Mouse (Mus musculus) heart, embryonic 13.5 days (tissue): ENCODE data around the gene Gm12216. TPM values are rescaled to one million over a fixed set of nuclear protein-coding genes. Genes with fewer than 3 reads are reported as not detected.

Experiments
- ATAC-seq: fragments of 200-750 bp; cut with Nextera tagmentation; 2 replicates; pipeline ENCODE4 v1.8.0; 2017; ENCODE audit warnings: moderate TSS enrichment; ENCODE audit not compliant: insufficient number of reproducible peaks, low FRiP score, low TSS enrichment; ENCODE audit errors: extremely low read depth
- H3K27ac ChIP-seq: fragments of 300-500 bp; sonication (generic); replicated peaks from 2 replicates; pipeline ENCODE4 v1.5.1; 2015; ENCODE audit warnings: moderate library complexity, mild to moderate bottlenecking, inconsistent platforms
- H3K27me3 ChIP-seq: fragments of 300-500 bp; sonication (generic); replicated peaks from 2 replicates; pipeline ENCODE4 v1.6.1; 2015; ENCODE audit warnings: mild to moderate bottlenecking, inconsistent platforms
- H3K36me3 ChIP-seq: fragments of 300-500 bp; sonication (generic); 2 replicates; pipeline ENCODE4 v1.6.1; 2015; ENCODE audit warnings: mild to moderate bottlenecking, inconsistent platforms
- H3K4me1 ChIP-seq: fragments of 300-500 bp; sonication (generic); 2 replicates; pipeline ENCODE4 v1.6.1; 2015; ENCODE audit warnings: inconsistent platforms
- H3K4me2 ChIP-seq: fragments of 300-500 bp; sonication (generic); 2 replicates; pipeline ENCODE4 v1.6.1; 2015; ENCODE audit warnings: inconsistent platforms, mild to moderate bottlenecking, moderate library complexity
- H3K4me3 ChIP-seq: fragments of 300-500 bp; sonication (generic); 2 replicates; pipeline ENCODE4 v1.5.1; 2015; ENCODE audit warnings: moderate library complexity, mild to moderate bottlenecking, inconsistent platforms
- H3K9ac ChIP-seq: fragments of 300-500 bp; sonication (generic); 2 replicates; pipeline ENCODE4 v1.6.1; 2015; ENCODE audit warnings: inconsistent platforms, mild to moderate bottlenecking, moderate library complexity
- H3K9me3 ChIP-seq: fragments of 300-500 bp; sonication (generic); 2 replicates; pipeline ENCODE4 v1.6.1; 2016; ENCODE audit warnings: inconsistent platforms
- WGBS: fragments of 180-500 bp; shearing (Covaris S2); methylation state at CpG from one replicate; pipeline ENCODE4 v1.1.7; 2015; ENCODE audit warnings: mixed read lengths; 5-methylcytosine and 5-hydroxymethylcytosine counted together
- polyA plus RNA-seq: library from polyadenylated mRNA; unstranded; fragments of >200 nt; fragmentation: Nextera tagmentation; extraction: Ambion mirVana; gene quantifications from 2 replicates; pipeline ENCODE4 v1.2.1, GENCODE M21; 2015

Gene Gm12216
- polyA plus RNA-seq, 1 experiment from 2014 or later = 0.25 TPM

DNA sequence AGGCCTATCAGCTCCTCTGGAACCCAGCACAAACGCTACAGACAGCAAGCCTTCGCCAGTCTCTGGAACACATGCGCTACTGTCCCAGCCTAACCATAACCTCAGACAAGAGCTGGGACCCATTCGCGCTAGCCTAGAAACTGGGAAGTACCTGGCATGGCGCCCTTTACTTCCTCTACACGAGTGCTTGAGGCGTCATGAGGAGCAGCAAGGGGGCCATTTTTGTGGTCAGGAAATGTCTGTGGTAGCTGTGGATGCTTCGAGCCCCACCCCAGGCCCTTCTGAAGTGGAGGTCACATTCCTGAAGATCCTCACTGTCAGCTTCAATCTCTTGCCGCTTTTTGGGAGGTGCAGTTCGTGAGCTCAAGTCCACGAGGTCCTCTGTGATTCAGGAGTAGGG, 56.0 kb downstream of the Gm12216 start:
- no peak for ATAC-seq

DNA sequence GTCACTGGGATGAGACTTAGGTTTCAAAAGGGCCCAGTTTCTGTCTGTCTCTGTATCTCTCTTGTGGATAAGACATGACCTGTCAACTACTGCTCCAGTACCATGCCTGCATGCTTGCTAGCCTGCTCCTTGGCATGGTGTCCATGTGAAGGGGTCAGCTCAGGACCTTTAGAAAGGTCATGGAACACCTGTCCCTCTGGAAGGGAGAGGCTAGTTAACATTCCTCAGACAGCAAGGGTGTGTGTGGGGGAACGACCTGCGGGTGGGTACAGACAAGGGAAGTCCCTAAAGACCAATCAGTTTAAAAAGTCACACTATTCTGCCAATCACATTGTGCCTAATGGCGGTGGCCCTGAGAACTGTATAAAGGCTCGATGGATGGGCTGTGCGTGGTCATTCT, 58.1 kb downstream of the Gm12216 start:
- H3K9me3 ChIP-seq = no peaks in the 10 kb centered on the region
- no peaks in the 10 kb centered on the region; the same call in 1 of the 2 replicates for H3K27me3 ChIP-seq
- H3K4me3 ChIP-seq = no peak overlapping the region
- no peak overlapping the region for H3K9ac ChIP-seq
- H3K4me1 ChIP-seq = peaks cover 18% of the 10 kb centered on the region
- no peak overlapping the region for H3K27ac ChIP-seq
- no peaks in the 10 kb centered on the region for H3K36me3 ChIP-seq
- H3K4me2 ChIP-seq = no peak overlapping the region
- no peak for ATAC-seq
- 84% methylated on average over 5 of the region's 5 CpGs for WGBS

More for the DNA sequence above, 56.0 kb downstream of the Gm12216 start:
- Histone ChIP-seq H3K4me3 (no peak overlapping the region), H3K4me1 (peaks cover 7% of the 10 kb centered on the region; the same call in 1 of the 2 replicates), H3K4me2 (no peak overlapping the region), H3K27ac (no peak overlapping the region), H3K36me3 (no peaks in the 10 kb centered on the region), H3K9ac (no peak overlapping the region), H3K9me3 (no peaks in the 10 kb centered on the region), H3K27me3 (no peaks in the 10 kb centered on the region; the same call in 1 of the 2 replicates)
- 56% methylated on average over 12 of the region's 12 CpGs for WGBS

DNA sequence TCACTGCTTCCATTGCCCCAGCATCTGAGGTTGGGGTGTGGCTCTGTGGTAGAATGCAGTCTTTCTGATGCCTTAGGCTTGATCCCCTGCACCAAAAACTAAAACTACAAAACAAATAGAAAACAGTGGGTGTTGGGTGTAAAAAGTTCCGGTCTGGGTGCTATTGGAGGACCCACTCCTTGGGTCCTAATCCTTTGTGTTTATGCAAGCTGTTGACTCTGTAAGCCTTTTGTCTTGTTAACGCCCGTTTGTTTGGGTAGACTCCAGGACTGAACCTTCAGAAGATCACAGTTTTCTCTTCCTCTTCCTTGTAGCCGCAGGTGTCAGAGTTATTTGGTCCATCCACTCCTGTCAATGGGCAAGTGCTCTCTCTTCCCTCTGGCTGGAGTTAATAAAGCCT, 59.0 kb downstream of the Gm12216 start:
- no peak for ATAC-seq
- no peak overlapping the region for H3K4me2 ChIP-seq
- 70% methylated on average over 4 of the region's 4 CpGs for WGBS

DNA sequence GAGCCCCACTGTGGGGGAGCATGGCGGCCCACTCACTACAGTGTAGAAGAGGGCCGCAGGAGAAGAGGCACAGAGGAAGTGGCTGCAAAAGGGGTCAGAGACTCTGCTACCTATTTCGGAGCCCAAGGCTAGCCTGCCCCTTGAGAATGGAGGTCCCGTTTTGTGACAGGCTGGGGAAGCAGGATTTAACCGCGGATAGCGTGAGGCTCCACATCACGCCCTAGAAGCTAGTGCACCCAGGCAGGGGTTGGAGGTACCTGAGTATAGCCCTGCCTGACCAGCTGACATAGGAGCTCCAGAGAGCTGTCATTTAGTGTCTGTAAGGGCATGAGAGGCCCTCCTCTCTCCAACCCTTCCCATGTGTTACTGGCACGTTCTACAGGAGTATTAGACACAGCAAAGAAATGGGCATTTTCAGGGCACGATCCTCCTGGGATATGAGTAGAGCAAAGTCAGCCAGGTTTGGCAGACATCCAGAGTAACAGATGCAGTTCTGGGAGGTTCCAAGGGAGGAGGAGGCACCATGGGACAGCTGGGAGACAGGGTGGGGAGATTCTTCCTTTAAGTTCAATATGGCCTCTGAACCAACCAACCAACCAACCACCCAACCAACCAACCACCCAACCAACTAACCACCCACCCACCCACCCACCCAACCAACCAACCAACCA, 60.9 kb downstream of the Gm12216 start:
- no peak overlapping the region for H3K9ac ChIP-seq
- H3K27ac ChIP-seq = no peak overlapping the region
- no peaks in the 10 kb centered on the region for H3K36me3 ChIP-seq
- no peaks in the 10 kb centered on the region; the same call in 1 of the 2 replicates for H3K27me3 ChIP-seq
- no peaks in the 10 kb centered on the region for H3K9me3 ChIP-seq
- no peak overlapping the region for H3K4me2 ChIP-seq
- no peak overlapping the region for H3K4me3 ChIP-seq
- no peak for ATAC-seq
- 86% methylated on average over 10 of the region's 10 CpGs for WGBS
- peaks cover 37% of the 10 kb centered on the region for H3K4me1 ChIP-seq

More for the DNA sequence above, 59.0 kb downstream of the Gm12216 start:
- no peaks in the 10 kb centered on the region; the same call in 1 of the 2 replicates for H3K27me3 ChIP-seq
- H3K27ac ChIP-seq = no peak overlapping the region
- no peak overlapping the region for H3K4me3 ChIP-seq
- H3K4me1 ChIP-seq = peaks cover 24% of the 10 kb centered on the region
- H3K9me3 ChIP-seq = no peaks in the 10 kb centered on the region
- H3K9ac ChIP-seq = no peak overlapping the region
- H3K36me3 ChIP-seq = no peaks in the 10 kb centered on the region

DNA sequence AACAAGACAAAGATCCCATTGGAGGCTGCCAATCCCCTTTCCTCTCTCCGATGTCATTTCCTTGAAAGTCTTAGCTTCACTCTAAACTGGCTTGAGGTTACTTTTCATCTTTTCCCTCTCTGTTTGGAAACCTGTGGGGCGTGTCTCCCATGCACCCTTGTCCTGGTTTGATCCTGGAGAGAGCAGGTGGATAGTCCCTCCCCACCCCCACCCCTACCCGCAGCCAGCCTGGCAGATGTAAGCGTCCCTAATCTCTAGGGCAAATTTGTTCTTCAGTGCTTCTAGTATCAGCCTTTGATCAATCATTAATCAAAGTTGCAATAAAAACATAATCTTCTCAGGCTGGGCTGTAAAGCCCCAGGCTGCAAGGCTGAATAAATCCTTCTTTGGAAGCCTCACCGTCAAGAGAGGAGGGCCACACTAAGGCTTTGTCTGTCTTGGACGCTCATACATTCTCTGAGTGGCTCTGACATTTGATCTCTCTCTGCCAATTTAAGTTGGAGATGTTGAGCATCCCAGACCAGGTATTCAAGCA, 61.6 kb downstream of the Gm12216 start:
- no peaks in the 10 kb centered on the region; the same call in 1 of the 2 replicates for H3K27me3 ChIP-seq
- peaks cover 37% of the 10 kb centered on the region for H3K4me1 ChIP-seq
- no peak overlapping the region for H3K27ac ChIP-seq
- no peaks in the 10 kb centered on the region for H3K36me3 ChIP-seq
- H3K9ac ChIP-seq = no peak overlapping the region
- H3K9me3 ChIP-seq = 0 out of 2 replicates have a peak, but pooled peaks cover 4% of the 10 kb centered on the region
- ATAC-seq = no peak
- WGBS = 63% methylated on average over 6 of the region's 6 CpGs
- no peak overlapping the region for H3K4me2 ChIP-seq
- no peak overlapping the region for H3K4me3 ChIP-seq

DNA sequence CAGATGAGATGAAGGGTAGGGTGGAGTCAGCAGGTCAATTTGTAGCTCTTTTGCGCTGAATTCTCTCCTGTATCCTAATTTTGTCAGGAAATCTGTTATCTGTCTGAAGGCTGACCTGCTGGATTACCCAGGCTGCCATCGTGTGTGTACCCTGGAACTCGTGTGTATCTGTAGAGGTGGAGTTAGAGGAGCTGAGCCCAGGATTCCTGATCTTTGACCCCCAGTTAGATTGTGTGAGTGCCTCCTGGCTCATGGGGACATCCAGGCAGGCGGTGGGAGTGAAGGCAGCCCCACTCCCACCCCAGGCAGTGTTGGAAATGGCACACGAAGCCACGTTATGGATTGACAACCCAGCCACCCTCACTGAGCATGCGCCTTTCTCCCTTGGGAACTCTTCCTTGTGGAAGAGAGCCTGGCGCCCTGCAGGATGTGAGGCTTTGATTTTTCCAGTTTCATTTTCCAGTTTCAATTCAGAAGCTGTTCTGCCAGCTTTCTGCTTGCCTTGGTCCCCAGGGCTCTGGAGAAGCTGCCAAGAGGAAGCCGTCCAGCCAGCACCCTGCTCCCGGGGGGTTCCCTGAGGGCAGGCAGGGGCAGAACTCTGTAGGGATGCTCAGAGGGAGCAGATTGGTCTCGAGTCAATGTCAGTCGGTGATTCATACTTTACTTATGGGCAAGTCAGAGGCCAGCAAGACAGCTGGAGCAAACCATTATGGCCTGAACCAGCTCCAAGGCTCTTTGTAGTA, 62.5 kb downstream of the Gm12216 start:
- H3K9ac ChIP-seq = 0 out of 2 replicates have a peak overlapping the region, but pooled peaks have one; percentile 8
- ATAC-seq = no peak
- peak overlapping the region; percentile 76 for H3K27ac ChIP-seq
- peaks cover 37% of the 10 kb centered on the region for H3K4me1 ChIP-seq
- peak overlapping the region; percentile 6; the same call in 1 of the 2 replicates for H3K4me2 ChIP-seq
- H3K27me3 ChIP-seq = no peaks in the 10 kb centered on the region
- H3K36me3 ChIP-seq = no peaks in the 10 kb centered on the region
- 0 out of 2 replicates have a peak, but pooled peaks cover 4% of the 10 kb centered on the region for H3K9me3 ChIP-seq
- no peak overlapping the region for H3K4me3 ChIP-seq
- 47% methylated on average over 12 of the region's 12 CpGs for WGBS

DNA sequence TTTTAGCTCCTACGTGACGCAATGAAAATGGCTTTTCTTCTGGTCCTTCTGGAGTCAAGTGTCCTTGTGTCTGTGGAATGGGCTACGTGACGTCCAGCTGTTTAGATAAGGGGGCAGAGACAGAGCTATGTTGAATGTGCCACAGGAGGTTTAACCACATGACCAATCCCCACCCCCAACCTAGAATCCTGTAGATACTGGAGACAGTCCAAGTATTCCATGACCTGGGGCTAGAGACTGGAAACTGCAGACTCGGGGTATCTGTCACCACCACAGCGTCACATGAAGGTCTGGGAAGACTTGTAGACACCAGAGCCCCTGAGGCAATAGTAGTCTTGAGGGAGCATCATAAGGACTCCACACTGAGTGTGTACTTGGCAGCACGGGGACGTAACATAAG, 63.2 kb downstream of the Gm12216 start:
- 31% methylated on average over 8 of the region's 8 CpGs for WGBS

DNA sequence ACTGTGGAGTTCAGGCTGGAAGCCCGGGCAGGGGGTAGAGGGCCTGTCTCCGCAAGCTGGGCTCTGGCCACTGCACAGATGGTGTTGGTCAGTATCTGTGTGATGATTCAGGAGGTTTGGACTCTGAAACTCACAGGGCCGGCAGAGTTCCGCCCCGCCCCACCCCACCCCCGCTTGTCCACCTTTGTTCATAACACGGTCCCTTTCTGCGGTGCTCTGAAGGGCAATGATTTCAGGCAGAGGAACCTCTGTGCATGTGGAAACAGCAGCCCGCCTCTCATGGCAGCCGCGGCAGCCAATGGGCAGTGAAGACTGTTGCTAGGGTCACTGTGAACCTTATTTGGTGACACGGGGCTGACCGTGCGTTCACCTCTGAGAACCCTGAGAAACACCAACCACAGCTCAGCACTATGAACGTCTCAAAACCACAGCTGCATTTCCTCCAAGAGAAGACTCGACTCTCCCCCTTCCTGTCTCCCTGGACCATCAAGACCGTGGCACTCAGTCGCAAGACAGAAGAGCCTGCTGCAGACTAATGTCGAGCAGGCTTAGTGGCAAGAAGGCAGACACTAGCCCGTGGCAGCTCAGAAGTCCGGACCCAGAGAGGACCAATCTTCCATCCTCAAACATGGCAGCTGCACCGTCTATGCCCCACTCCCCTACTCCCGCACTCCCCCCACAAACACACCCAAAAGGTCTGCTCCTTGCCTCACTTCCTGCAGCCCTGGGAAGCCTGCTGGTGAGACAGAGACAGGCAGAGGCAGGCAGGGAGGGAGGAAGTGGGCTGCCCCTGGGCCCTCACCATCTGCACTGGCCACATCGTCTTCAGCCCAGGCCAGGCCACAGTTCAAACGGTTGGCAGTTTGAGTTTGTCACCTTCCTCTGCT, 64.1 kb downstream of the Gm12216 start:
- WGBS = 45% methylated on average over 25 of the region's 25 CpGs
- Histone ChIP-seq H3K36me3 (0 out of 2 replicates have a peak, but pooled peaks cover 3% of the 10 kb centered on the region), H3K27ac (peak overlapping the region; percentile 76), H3K4me1 (peaks cover 37% of the 10 kb centered on the region), H3K9me3 (peaks cover 11% of the 10 kb centered on the region; the same call in 1 of the 2 replicates), H3K27me3 (no peaks in the 10 kb centered on the region), H3K9ac (peak overlapping the region; percentile 29; the same call in 1 of the 2 replicates), H3K4me3 (no peak overlapping the region), H3K4me2 (peak overlapping the region; percentile 16)
- ATAC-seq = no peak; the same call in 1 of the 2 replicates

More for the DNA sequence above, 63.2 kb downstream of the Gm12216 start:
- H3K9ac ChIP-seq = no peak overlapping the region
- H3K36me3 ChIP-seq = no peaks in the 10 kb centered on the region
- H3K27ac ChIP-seq = peak overlapping the region; percentile 76
- H3K9me3 ChIP-seq = 0 out of 2 replicates have a peak, but pooled peaks cover 4% of the 10 kb centered on the region
- H3K27me3 ChIP-seq = no peaks in the 10 kb centered on the region
- H3K4me2 ChIP-seq = 0 out of 2 replicates have a peak overlapping the region, but pooled peaks have one; percentile 4
- H3K4me3 ChIP-seq = no peak overlapping the region
- no peak for ATAC-seq
- H3K4me1 ChIP-seq = peaks cover 37% of the 10 kb centered on the region

DNA sequence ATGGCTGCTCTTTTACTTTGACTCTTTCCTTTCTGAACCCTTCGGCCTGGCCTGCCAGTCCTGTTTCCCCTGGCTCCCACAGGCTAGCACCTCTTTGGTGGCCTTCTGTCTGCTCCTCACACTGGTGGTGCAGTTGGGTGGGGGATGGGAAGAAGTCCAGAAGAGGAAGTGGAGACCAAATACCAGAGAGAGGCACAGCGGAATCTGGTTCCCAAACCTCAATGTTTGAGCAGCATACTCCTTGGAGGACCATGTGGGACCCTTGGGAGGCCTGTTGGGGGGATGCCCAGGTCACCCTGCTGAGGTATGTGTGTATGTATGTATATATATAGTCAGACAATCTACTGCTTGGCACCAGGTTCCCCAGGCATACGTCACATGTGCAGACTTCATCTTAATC, 65.0 kb downstream of the Gm12216 start:
- peak overlapping the region; percentile 76 for H3K27ac ChIP-seq
- H3K27me3 ChIP-seq = no peaks in the 10 kb centered on the region
- H3K9ac ChIP-seq = no peak overlapping the region
- peaks cover 11% of the 10 kb centered on the region; the same call in 1 of the 2 replicates for H3K9me3 ChIP-seq
- peaks cover 41% of the 10 kb centered on the region for H3K4me1 ChIP-seq
- H3K36me3 ChIP-seq = 0 out of 2 replicates have a peak, but pooled peaks cover 3% of the 10 kb centered on the region
- no peak overlapping the region for H3K4me2 ChIP-seq
- no peak overlapping the region for H3K4me3 ChIP-seq
- 58% methylated on average over 3 of the region's 3 CpGs for WGBS
- ATAC-seq = no peak

DNA sequence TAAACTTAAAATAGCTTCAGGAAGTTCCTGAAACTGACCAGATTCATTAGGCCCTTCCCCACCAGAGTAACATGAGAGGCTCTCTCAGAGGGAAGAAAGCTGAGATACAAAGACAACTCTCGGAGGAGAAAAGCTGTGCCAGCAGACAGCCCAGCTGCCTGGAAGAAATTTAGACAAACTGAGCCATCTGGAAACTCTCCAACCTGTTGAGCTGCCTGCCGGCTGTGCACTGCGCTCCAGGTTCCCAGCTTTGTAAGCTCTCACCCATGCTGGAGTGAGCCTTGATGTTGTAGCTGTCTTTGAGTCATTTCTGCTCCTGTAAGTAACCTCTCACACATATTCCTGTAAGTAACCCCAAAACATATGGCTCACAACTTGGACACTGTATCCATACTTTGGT, 66.1 kb downstream of the Gm12216 start:
- no peak overlapping the region for H3K27ac ChIP-seq
- ATAC-seq = no peak

More for the DNA sequence above, 66.1 kb downstream of the Gm12216 start:
- WGBS = 74% methylated on average over 3 of the region's 3 CpGs
- peaks cover 11% of the 10 kb centered on the region; the same call in 1 of the 2 replicates for H3K9me3 ChIP-seq
- H3K27me3 ChIP-seq = no peaks in the 10 kb centered on the region
- H3K36me3 ChIP-seq = 0 out of 2 replicates have a peak, but pooled peaks cover 3% of the 10 kb centered on the region
- H3K4me3 ChIP-seq = no peak overlapping the region
- H3K4me1 ChIP-seq = peaks cover 41% of the 10 kb centered on the region
- H3K4me2 ChIP-seq = no peak overlapping the region
- H3K9ac ChIP-seq = no peak overlapping the region
